Mouse (Mus musculus) ES-E14 (cell line): ENCODE results near the gene Arhgap25. TPM values are rescaled to one million over a fixed set of nuclear protein-coding genes. Genes with fewer than 3 reads are reported as not detected.

Source experiments
- DNase-seq: peaks from one replicate; pipeline ENCODE4 v3.0.0-alpha.2; 2013; ENCODE audit warnings: low read depth, low spot score
- H3K27ac ChIP-seq: 2 replicates; pipeline ENCODE4 v1.5.1; 2012; ENCODE audit warnings: low read depth, mild to moderate bottlenecking, low read length, moderate library complexity, mixed read lengths; ENCODE audit not compliant: poor library complexity, insufficient read depth, severe bottlenecking
- H3K36me3 ChIP-seq: 2 replicates; pipeline ENCODE4 v1.6.1; 2012; ENCODE audit warnings: mild to moderate bottlenecking, low read length, moderate library complexity, mixed read lengths; ENCODE audit not compliant: control insufficient read depth, poor library complexity, insufficient read depth, severe bottlenecking
- H3K4me1 ChIP-seq, 2 experiments: fragments of 150-350 bp in 1 of 2; sonication (generic) in 1 of 2; 2 replicates each; pipeline ENCODE4 v1.6.1; 2012; ENCODE audit warnings: low read length in 2 of 2, mild to moderate bottlenecking in 1 of 2, mixed read lengths in 1 of 2; ENCODE audit not compliant: control insufficient read depth in 2 of 2, insufficient read depth in 2 of 2, poor library complexity in 1 of 2
- H3K4me3 ChIP-seq, 2 experiments: fragments of 150-350 bp in 1 of 2; sonication (generic) in 1 of 2; 2 replicates each; pipeline ENCODE4 v1.5.1; 2012; ENCODE audit warnings: low read length in 2 of 2, low read depth in 1 of 2, mild to moderate bottlenecking in 1 of 2, mixed read lengths in 1 of 2; ENCODE audit not compliant: insufficient read depth in 1 of 2, poor library complexity in 1 of 2, severe bottlenecking in 1 of 2
- H3K9ac ChIP-seq: 2 replicates; pipeline ENCODE4 v1.6.1; 2012; ENCODE audit warnings: low read depth, mild to moderate bottlenecking, low read length, mixed read lengths; ENCODE audit not compliant: poor library complexity, insufficient read depth, severe bottlenecking
- H3K9me3 ChIP-seq: fragments of 150-350 bp; sonication (generic); 2 replicates; pipeline ENCODE4 v1.6.1; 2012; ENCODE audit warnings: low read depth, mild to moderate bottlenecking, low read length; ENCODE audit not compliant: control insufficient read depth, insufficient read depth
- CHD2 ChIP-seq: IDR thresholded peaks from 2 replicates; pipeline ENCODE4 v1.6.1; 2014; ENCODE audit warnings: mild to moderate bottlenecking, low read depth, low read length, inconsistent platforms
- HCFC1 ChIP-seq: IDR thresholded peaks from 2 replicates; pipeline ENCODE4 v1.6.1; 2012; ENCODE audit warnings: low read length, inconsistent platforms, borderline replicate concordance; ENCODE audit not compliant: insufficient read depth
- MAFK ChIP-seq: IDR thresholded peaks from 2 replicates; pipeline ENCODE4 v1.6.1; 2014; ENCODE audit warnings: mild to moderate bottlenecking, low read depth, low read length, inconsistent platforms; ENCODE audit not compliant: insufficient read depth
- ZC3H11A ChIP-seq: IDR thresholded peaks from 2 replicates; pipeline ENCODE4 v1.6.1; 2012; ENCODE audit warnings: low read depth, mild to moderate bottlenecking, inconsistent platforms, low read length, borderline replicate concordance
- ZNF384 ChIP-seq: IDR thresholded peaks from 2 replicates; pipeline ENCODE4 v1.6.1; 2012; ENCODE audit warnings: low read depth, low read length, inconsistent platforms
- in situ Hi-C, 2 experiments: fragments of 600-800 bp; cut with MboI; formaldehyde crosslinking; loops; one replicate each; pipeline ENCODE4 v1.15.1; 2025; ENCODE audit warnings: low sequenced_read_pairs in 2 of 2, inconsistent platforms in 1 of 2; ENCODE audit not compliant: unreplicated experiment in 2 of 2
- total RNA-seq: library from RNA; depleted of rRNA; stranded (reverse); fragments of 300-350 nt; gene quantifications from 2 replicates; pipeline ENCODE4 v1.2.3, GENCODE M21; 2012; rRNA removed

The Arhgap25 gene
- total RNA-seq, 1 experiment: 0.13 TPM

DNA sequence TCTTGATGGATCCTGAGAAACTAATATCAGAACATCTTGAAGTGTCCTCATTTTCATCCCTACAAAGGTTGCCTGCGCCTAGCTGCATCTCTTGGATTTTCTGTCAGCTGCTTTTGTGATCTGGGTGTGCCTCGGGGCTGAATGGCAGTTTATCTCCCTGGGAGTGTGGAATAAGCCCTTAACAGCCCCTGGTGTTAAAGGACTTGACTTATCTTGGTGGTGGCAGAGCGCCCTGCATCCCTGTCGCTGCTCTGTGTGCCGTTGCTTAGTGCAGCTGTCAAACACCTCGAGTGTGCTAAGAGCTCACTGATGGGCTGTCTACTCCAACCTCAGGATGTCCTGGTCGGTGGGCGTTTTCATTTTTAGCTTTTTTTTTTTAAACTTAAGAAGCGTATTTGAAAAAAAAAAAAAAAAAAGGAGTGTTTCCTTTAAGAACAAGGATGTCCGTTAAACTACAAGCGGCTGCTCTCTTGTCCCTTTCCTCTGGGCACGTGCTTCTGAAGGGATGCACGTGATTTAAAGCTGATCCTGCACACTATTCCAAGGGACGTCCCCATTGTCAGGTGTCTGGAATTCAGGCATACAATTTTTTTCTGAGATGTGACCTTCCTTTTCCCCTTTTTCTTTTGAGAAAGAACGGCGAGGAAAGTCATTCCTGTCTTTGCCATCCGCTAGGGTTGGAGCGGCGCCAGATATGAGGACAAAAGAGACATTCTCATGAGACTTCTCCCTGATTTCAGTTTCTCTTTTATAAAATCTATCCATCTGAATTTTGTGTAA lies 108.8 kb downstream of the Arhgap25 start:
- H3K4me3 ChIP-seq: no peak overlapping the region

DNA sequence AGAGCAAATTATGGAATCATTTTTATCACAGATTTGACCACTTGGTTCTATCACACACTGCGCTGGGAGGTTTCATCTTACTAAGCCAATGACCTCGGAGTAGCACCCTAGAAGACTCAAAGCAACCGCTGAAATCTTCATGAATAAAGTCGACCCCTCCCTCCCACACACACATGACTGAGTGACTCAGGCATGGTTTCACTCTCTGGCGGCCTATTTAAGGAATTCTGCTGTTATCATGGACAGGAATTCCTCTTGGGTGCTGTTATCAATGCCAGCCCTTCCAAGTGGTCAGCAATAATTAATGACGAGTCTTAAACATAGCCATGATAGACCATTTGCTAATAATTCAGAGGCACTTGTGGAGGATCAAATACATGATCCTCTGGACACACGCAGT lies 110.8 kb downstream of the Arhgap25 start:
- no peak overlapping the region for H3K9ac ChIP-seq
- in situ Hi-C loops: no loop called here

More for the DNA sequence above, 108.8 kb downstream of the Arhgap25 start:
- DNase-seq: no peak
- H3K9me3 ChIP-seq: no peaks in the 10 kb centered on the region
- no peak overlapping the region for H3K27ac ChIP-seq
- H3K36me3 ChIP-seq: 0 out of 2 replicates have a peak, but pooled peaks cover 1% of the 10 kb centered on the region
- no peak for TF ChIP-seq MAFK
- no peak for TF ChIP-seq ZNF384
- no peak for TF ChIP-seq ZC3H11A
- TF ChIP-seq HCFC1: no peak
- TF ChIP-seq CHD2: no peak
- H3K9ac ChIP-seq: no peak overlapping the region
- no peaks in the 10 kb centered on the region for H3K4me1 ChIP-seq
- in situ Hi-C loops: no loop called here

DNA sequence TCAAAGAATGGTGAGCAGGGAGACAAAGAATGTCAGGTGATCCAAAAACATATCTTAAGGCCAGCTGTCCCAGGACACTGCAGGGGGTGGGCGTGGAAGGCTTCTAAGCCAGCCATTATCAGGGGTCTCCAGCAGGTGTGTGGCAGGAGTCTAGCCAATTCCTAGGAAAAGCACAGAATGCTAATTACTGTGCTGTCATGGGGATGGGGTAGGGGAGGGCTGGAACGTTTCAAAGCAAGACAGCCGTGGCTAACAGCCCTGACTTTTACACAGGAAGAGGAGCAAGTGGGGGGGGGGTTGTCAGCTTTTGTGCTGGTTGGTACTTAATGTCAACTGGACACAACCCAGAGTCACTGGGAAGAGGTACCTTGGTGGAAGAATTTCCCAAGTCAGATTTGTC lies 121.0 kb downstream of the Arhgap25 start:
- Histone ChIP-seq H3K4me3 (no peak overlapping the region), H3K9ac (no peak overlapping the region), H3K9me3 (no peaks in the 10 kb centered on the region), H3K27ac (no peak overlapping the region), H3K4me1 (peaks cover 0 to 5% of the 10 kb centered on the region in 2 experiments; a peak in 1 of 4 replicates), H3K36me3 (no peaks in the 10 kb centered on the region)
- TF ChIP-seq HCFC1: no peak
- TF ChIP-seq MAFK: no peak
- no peak for TF ChIP-seq ZC3H11A
- TF ChIP-seq CHD2: no peak
- no peak for TF ChIP-seq ZNF384
- DNase-seq: peak; percentile 8
- in situ Hi-C loops: no loop called here

More for the DNA sequence above, 110.8 kb downstream of the Arhgap25 start:
- Histone ChIP-seq H3K27ac (no peak overlapping the region), H3K4me1 (no peaks in the 10 kb centered on the region), H3K36me3 (0 out of 2 replicates have a peak, but pooled peaks cover 1% of the 10 kb centered on the region), H3K9me3 (no peaks in the 10 kb centered on the region), H3K4me3 (no peak overlapping the region)
- TF ChIP-seq ZNF384 (no peak), CHD2 (no peak), MAFK (no peak), HCFC1 (no peak), ZC3H11A (no peak)
- no peak for DNase-seq

Other genes starting within 250 kb of the Arhgap25 start
- 2.0 and 2.5 TPM in 2 replicates for gene Antxr1, start 197.4 kb downstream of the Arhgap25 start, total RNA-seq
- not detected in 2 replicates for gene Gkn1, start 182.3 kb downstream of the Arhgap25 start, total RNA-seq
- gene Gkn2, start 159.9 kb downstream of the Arhgap25 start, total RNA-seq: not detected in 2 replicates
- not detected in 2 replicates for gene Gkn3, start 144.3 kb downstream of the Arhgap25 start, total RNA-seq
- gene Bmp10, start 104.3 kb downstream of the Arhgap25 start, total RNA-seq: not detected in 2 replicates
- gene Prokr1, start 57.5 kb upstream of the Arhgap25 start, total RNA-seq: 0.36 and 0.58 TPM in 2 replicates
- 9.1 and 10.4 TPM in 2 replicates for gene Aplf, start 138.9 kb upstream of the Arhgap25 start, total RNA-seq
- not detected in 2 replicates for gene Efcc1, start 197.6 kb upstream of the Arhgap25 start, total RNA-seq
- not detected in 2 replicates for gene Gp9, start 244.8 kb upstream of the Arhgap25 start, total RNA-seq